Comparison of ENCODE assay signal across 21 mouse cellular contexts in the genomic region with DNA sequence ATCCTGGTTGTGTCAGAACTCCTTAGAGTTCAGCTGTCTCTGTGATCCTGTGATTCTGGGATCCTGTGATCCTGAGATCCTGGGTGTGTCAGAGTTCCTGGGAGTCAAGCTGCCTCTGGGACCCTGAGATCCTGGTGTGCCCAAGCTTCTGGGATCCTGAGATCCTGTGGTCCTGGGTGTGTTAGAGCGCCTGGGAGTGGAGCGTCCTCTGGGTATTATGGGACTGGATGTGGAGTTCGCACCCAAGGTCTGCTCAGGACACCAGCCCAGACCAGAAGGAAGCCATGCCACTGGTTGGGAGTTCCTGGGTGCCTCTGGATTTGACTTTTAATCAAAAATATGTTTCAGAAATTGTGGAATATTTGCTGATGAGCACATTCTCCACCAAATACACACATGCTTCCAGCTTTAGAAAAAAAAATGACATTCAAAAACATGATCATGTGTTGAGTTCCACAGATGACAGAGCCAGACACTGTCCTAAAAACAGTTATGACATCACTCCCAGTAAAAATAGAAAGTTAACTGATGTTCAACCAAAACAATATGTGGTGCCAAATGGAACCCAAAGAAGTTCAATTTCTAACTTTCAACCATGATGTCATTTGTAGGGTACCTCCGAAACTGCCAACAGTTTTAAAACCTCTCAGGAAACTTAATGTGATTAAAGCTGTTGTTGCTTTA.
DNase-seq lines count a peak whose midpoint lies in the region; ATAC-seq and TF ChIP-seq lines count a peak whose summit lies in the region.
"Had no signal": no experiment of that assay in that cellular context is flagged by ENCODE, and none has a peak within 500 bp of the region (broad histone marks: within the 10 kb centered on the region; RNA-seq: fewer than 3 reads in every experiment).

No protein-coding gene starts in this region.

- H3K9ac ChIP-seq in heart, embryonic 12.5 days, result no peak overlapping the region
- no peak overlapping the region for H3K9ac ChIP-seq in lung, postnatal 0 days (replicated peaks; ENCODE audit: low read depth)
- no peak overlapping the region for H3K9ac ChIP-seq in heart, embryonic 15.5 days
- H3K9ac ChIP-seq in stomach, postnatal 0 days (ENCODE audit: low read length), result no peak overlapping the region
- H3K9ac ChIP-seq: embryonic facial prominence, embryonic 12.5 days; forebrain, embryonic 12.5 days; hindbrain, embryonic 14.5 days; intestine, embryonic 15.5 days had no signal

- H3K4me3 ChIP-seq in heart, embryonic 12.5 days, result no peak overlapping the region
- H3K4me3 ChIP-seq in lung, postnatal 0 days (ENCODE audit: low read depth, low read length), result no peak overlapping the region
- H3K4me3 ChIP-seq in heart, embryonic 15.5 days, result no peak overlapping the region
- no peak overlapping the region for H3K4me3 ChIP-seq in stomach, postnatal 0 days (ENCODE audit: low read depth, low read length)
- H3K4me3 ChIP-seq: embryonic facial prominence, embryonic 12.5 days; forebrain, embryonic 12.5 days; hindbrain, embryonic 10.5 days; intestine, embryonic 15.5 days had no signal

- TF ChIP-seq EP300 in lung, postnatal 0 days (IDR thresholded peaks at IDR 0.05), result no peak
- TF ChIP-seq EP300 in stomach, postnatal 0 days (optimal IDR thresholded peaks at IDR 0.05), result no peak

- DNase-seq in heart, adult 18-20 months, result peak; percentile 47 to 51
- peak; percentile 56 for DNase-seq in lung, postnatal 0 days (ENCODE audit: low spot score)
- no peak for DNase-seq in lung, adult 18-20 months
- no peak for DNase-seq in stomach, postnatal 0 days (ENCODE audit: low spot score)
- DNase-seq: adrenal gland, adult 8-10 months; adrenal gland, postnatal 36 days; cerebellum, adult 2 months; cerebellum, postnatal 10 days; embryo, embryonic 11 days; gastrocnemius, postnatal 10 days; kidney, adult 18-20 months had no signal

- no peak overlapping the region; the same call in 1 of the 2 replicates for H3K27ac ChIP-seq in heart, embryonic 12.5 days (ENCODE audit: poor library complexity, severe bottlenecking)
- no peak overlapping the region for H3K27ac ChIP-seq in lung, postnatal 0 days (ENCODE audit: low read length)
- H3K27ac ChIP-seq in heart, embryonic 15.5 days, result 0 out of 2 replicates have a peak overlapping the region, but pooled peaks have one; percentile 27
- no peak overlapping the region for H3K27ac ChIP-seq in stomach, postnatal 0 days (replicated peaks)
- H3K27ac ChIP-seq: embryonic facial prominence, embryonic 12.5 days; forebrain, embryonic 12.5 days; hindbrain, embryonic 10.5 days; hindbrain, embryonic 14.5 days; intestine, embryonic 15.5 days had no signal

- peaks cover 9% of the 10 kb centered on the region for H3K36me3 ChIP-seq in heart, embryonic 12.5 days
- no peaks in the 10 kb centered on the region for H3K36me3 ChIP-seq in lung, postnatal 0 days (ENCODE audit: insufficient read depth, low read length)
- H3K36me3 ChIP-seq in heart, embryonic 15.5 days, result no peaks in the 10 kb centered on the region
- no peaks in the 10 kb centered on the region; the same call in 1 of the 2 replicates for H3K36me3 ChIP-seq in stomach, postnatal 0 days (ENCODE audit: control insufficient read depth, insufficient read depth, low read length)
- H3K36me3 ChIP-seq: G1E; intestine, embryonic 15.5 days had no signal

- no peaks in the 10 kb centered on the region for H3K9me3 ChIP-seq in heart, embryonic 12.5 days (replicated peaks)
- H3K9me3 ChIP-seq in lung, postnatal 0 days (ENCODE audit: low read length), result no peaks in the 10 kb centered on the region
- H3K9me3 ChIP-seq in heart, embryonic 15.5 days (replicated peaks), result no peaks in the 10 kb centered on the region
- H3K9me3 ChIP-seq in stomach, postnatal 0 days (ENCODE audit: control insufficient read depth, low read length), result no peaks in the 10 kb centered on the region
- H3K9me3 ChIP-seq: embryonic facial prominence, embryonic 12.5 days; forebrain, embryonic 12.5 days; G1E; hindbrain, embryonic 10.5 days; intestine, embryonic 15.5 days had no signal

- ATAC-seq in heart, embryonic 12.5 days (ENCODE audit: insufficient number of reproducible peaks, low FRiP score), result no peak
- ATAC-seq in lung, postnatal 0 days, result 0 out of 2 replicates have a peak, but pooled peaks have one; percentile 30
- no peak for ATAC-seq in heart, embryonic 15.5 days (replicated peaks; ENCODE audit: insufficient number of reproducible peaks, insufficient read depth, low FRiP score, low read depth)
- no peak for ATAC-seq in stomach, postnatal 0 days (ENCODE audit: low FRiP score, low TSS enrichment)
- ATAC-seq in erythroid progenitor cell, adult 5-6 weeks (replicated peaks; ENCODE audit: low FRiP score, poor library complexity, severe bottlenecking), result no peak
- ATAC-seq: forebrain, embryonic 16.5 days; intestine, embryonic 15.5 days had no signal

- no peak for TF ChIP-seq CTCF in lung, postnatal 0 days (IDR thresholded peaks at IDR 0.05)
- no peak for TF ChIP-seq CTCF in stomach, postnatal 0 days (IDR thresholded peaks at IDR 0.05; ENCODE audit: low read depth)

- H3K27me3 ChIP-seq in heart, embryonic 12.5 days (replicated peaks), result no peaks in the 10 kb centered on the region
- no peaks in the 10 kb centered on the region for H3K27me3 ChIP-seq in lung, postnatal 0 days (replicated peaks; ENCODE audit: insufficient read depth, low read length)
- no peaks in the 10 kb centered on the region for H3K27me3 ChIP-seq in heart, embryonic 15.5 days
- H3K27me3 ChIP-seq in stomach, postnatal 0 days (ENCODE audit: control insufficient read depth, insufficient read depth, low read length), result no peaks in the 10 kb centered on the region
- H3K27me3 ChIP-seq: embryonic facial prominence, embryonic 12.5 days; forebrain, embryonic 12.5 days; intestine, embryonic 15.5 days had no signal

- 82% methylated on average over 4 of the region's 4 CpGs for WGBS in heart, embryonic 12.5 days
- 94% methylated on average over 4 of the region's 4 CpGs for WGBS in lung, postnatal 0 days
- 74% methylated on average over 4 of the region's 4 CpGs for WGBS in heart, embryonic 15.5 days
- 92% methylated on average over 4 of the region's 4 CpGs for WGBS in stomach, postnatal 0 days

- H3K4me1 ChIP-seq in heart, embryonic 12.5 days (replicated peaks), result 0 out of 2 replicates have a peak, but pooled peaks cover 4% of the 10 kb centered on the region
- no peaks in the 10 kb centered on the region for H3K4me1 ChIP-seq in lung, postnatal 0 days (ENCODE audit: insufficient read depth, low read depth, low read length)
- peaks cover 5% of the 10 kb centered on the region; the same call in 1 of the 2 replicates for H3K4me1 ChIP-seq in heart, embryonic 15.5 days (replicated peaks)
- H3K4me1 ChIP-seq in stomach, postnatal 0 days (replicated peaks; ENCODE audit: control insufficient read depth, insufficient read depth), result no peaks in the 10 kb centered on the region
- H3K4me1 ChIP-seq: embryonic facial prominence, embryonic 12.5 days; forebrain, embryonic 12.5 days; hindbrain, embryonic 10.5 days; intestine, embryonic 15.5 days had no signal

- no peak overlapping the region for H3K4me2 ChIP-seq in heart, embryonic 12.5 days
- H3K4me2 ChIP-seq in lung, postnatal 0 days (replicated peaks; ENCODE audit: low read depth, low read length), result no peak overlapping the region
- no peak overlapping the region for H3K4me2 ChIP-seq in heart, embryonic 15.5 days
- no peak overlapping the region for H3K4me2 ChIP-seq in stomach, postnatal 0 days (replicated peaks; ENCODE audit: low read depth)
- H3K4me2 ChIP-seq: embryonic facial prominence, embryonic 12.5 days; forebrain, embryonic 12.5 days; hindbrain, embryonic 14.5 days; intestine, embryonic 15.5 days had no signal

Comparison
In these comparisons a context has a peak if more than half of its experiments do, and no peak if none do; other contexts are left out.
1. DNase-seq: peak in heart, adult 18-20 months (2 of 2) and lung, postnatal 0 days (single experiment); none in lung, adult 18-20 months (0 of 2) and stomach, postnatal 0 days (single experiment).